Mouse (Mus musculus): ENCODE results near the gene Tmem115. TPM values are rescaled to one million over a fixed set of nuclear protein-coding genes. Genes with fewer than 3 reads are reported as not detected.

The Tmem115 gene
- polyA plus RNA-seq, 1 experiment, result 24.4 TPM

- H3K36me3 ChIP-seq (replicated peaks; ENCODE audit: low read length), result no peaks in the 10 kb centered on the region
- peaks cover 90% of the 10 kb centered on the region for H3K27me3 ChIP-seq (replicated peaks)
- H3K4me1 ChIP-seq, result peaks cover 41% of the 10 kb centered on the region
- no peaks in the 10 kb centered on the region for H3K9me3 ChIP-seq
- peak overlapping the region; percentile 84 for H3K4me3 ChIP-seq (replicated peaks)
- TF ChIP-seq GATA1 (IDR thresholded peaks at IDR 0.05; ENCODE audit: borderline replicate concordance, low read length) (no peak), FLI1 (IDR thresholded peaks at IDR 0.05; ENCODE audit: low read length) (no peak)
Measured at GRCm38 (mm10) chr9:107521190-107521589, 12.6 kb upstream of the Tmem115 start.

GRCm38 (mm10) chr9:107521711-107522399 lies 11.9 kb upstream of the Tmem115 start:
- peaks cover 91% of the 10 kb centered on the region for H3K27me3 ChIP-seq (replicated peaks)
- TF ChIP-seq FLI1 (IDR thresholded peaks at IDR 0.05; ENCODE audit: low read length) (no peak), GATA1 (IDR thresholded peaks at IDR 0.05; ENCODE audit: borderline replicate concordance, low read length) (no peak)
- H3K9me3 ChIP-seq, result no peaks in the 10 kb centered on the region
- H3K4me3 ChIP-seq (replicated peaks), result peak overlapping the region; percentile 90
- H3K4me1 ChIP-seq, result peaks cover 48% of the 10 kb centered on the region
- H3K36me3 ChIP-seq (replicated peaks; ENCODE audit: low read length), result no peaks in the 10 kb centered on the region

- Histone ChIP-seq H3K4me1 (peaks cover 53% of the 10 kb centered on the region), H3K36me3 (replicated peaks; ENCODE audit: low read length) (no peaks in the 10 kb centered on the region), H3K9me3 (no peaks in the 10 kb centered on the region), H3K4me3 (replicated peaks) (peak overlapping the region; percentile 90), H3K27me3 (replicated peaks) (peaks cover 93% of the 10 kb centered on the region)
- TF ChIP-seq GATA1 (IDR thresholded peaks at IDR 0.05; ENCODE audit: borderline replicate concordance, low read length), result no peak
- TF ChIP-seq FLI1 (IDR thresholded peaks at IDR 0.05; ENCODE audit: low read length), result no peak
Measured at GRCm38 (mm10) chr9:107522400-107522711, 11.4 kb upstream of the Tmem115 start.

GRCm38 (mm10) chr9:107526198-107527026 lies 7.3 kb upstream of the Tmem115 start:
- Histone ChIP-seq H3K9me3 (no peaks in the 10 kb centered on the region), H3K27me3 (replicated peaks) (peaks cover 77% of the 10 kb centered on the region), H3K4me3 (replicated peaks) (peak overlapping the region; percentile 91)

GRCm38 (mm10) chr9:107534408-107535202 lies 860 bp downstream of the Tmem115 start:
- Histone ChIP-seq H3K36me3 (replicated peaks; ENCODE audit: low read length) (peaks cover 38% of the 10 kb centered on the region), H3K9me3 (no peaks in the 10 kb centered on the region), H3K4me3 (replicated peaks) (peak overlapping the region; percentile 100), H3K4me1 (peaks cover 50% of the 10 kb centered on the region), H3K27me3 (replicated peaks) (peaks cover 7% of the 10 kb centered on the region)
- TF ChIP-seq FLI1 (IDR thresholded peaks at IDR 0.05; ENCODE audit: low read length) (no peak), GATA1 (IDR thresholded peaks at IDR 0.05; ENCODE audit: borderline replicate concordance, low read length) (no peak)

More at GRCm38 (mm10) chr9:107526198-107527026, 7.3 kb upstream of the Tmem115 start:
- TF ChIP-seq FLI1 (IDR thresholded peaks at IDR 0.05; ENCODE audit: low read length) (no peak), GATA1 (IDR thresholded peaks at IDR 0.05; ENCODE audit: borderline replicate concordance, low read length) (no peak)
- H3K36me3 ChIP-seq (replicated peaks; ENCODE audit: low read length), result no peaks in the 10 kb centered on the region
- H3K4me1 ChIP-seq, result peaks cover 40% of the 10 kb centered on the region

- TF ChIP-seq FLI1 (IDR thresholded peaks at IDR 0.05; ENCODE audit: low read length) (no peak), GATA1 (IDR thresholded peaks at IDR 0.05; ENCODE audit: borderline replicate concordance, low read length) (no peak)
- Histone ChIP-seq H3K4me1 (peaks cover 80% of the 10 kb centered on the region), H3K36me3 (replicated peaks; ENCODE audit: low read length) (peaks cover 49% of the 10 kb centered on the region), H3K9me3 (no peaks in the 10 kb centered on the region), H3K27me3 (replicated peaks) (no peaks in the 10 kb centered on the region), H3K4me3 (replicated peaks) (no peak overlapping the region)
Measured at GRCm38 (mm10) chr9:107538231-107538630, 4.5 kb downstream of the Tmem115 start.

DNA sequence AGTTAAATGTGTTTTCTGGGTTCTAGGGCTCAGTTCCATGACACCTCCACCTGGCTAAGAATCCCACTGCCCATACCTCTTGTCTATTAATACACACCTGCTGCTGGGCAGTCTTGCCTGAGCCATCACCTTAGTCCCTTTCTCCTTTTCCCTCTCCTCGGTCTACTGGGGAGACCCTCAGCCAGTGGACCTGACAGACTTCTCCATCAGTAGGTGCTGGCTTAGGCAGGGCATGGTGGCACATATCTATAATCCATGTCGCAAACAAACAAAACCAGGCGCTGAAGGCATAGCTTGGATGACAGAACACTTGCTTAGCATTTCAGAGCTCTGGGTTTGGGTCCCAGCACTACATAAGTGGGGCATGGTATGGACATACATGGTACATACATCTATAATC lies 5.0 kb downstream of the Tmem115 start:
- TF ChIP-seq GATA1 (IDR thresholded peaks at IDR 0.05; ENCODE audit: borderline replicate concordance, low read length), result no peak
- TF ChIP-seq FLI1 (IDR thresholded peaks at IDR 0.05; ENCODE audit: low read length), result no peak
- peaks cover 79% of the 10 kb centered on the region for H3K4me1 ChIP-seq
- H3K36me3 ChIP-seq (replicated peaks; ENCODE audit: low read length), result peaks cover 53% of the 10 kb centered on the region
- no peaks in the 10 kb centered on the region for H3K27me3 ChIP-seq (replicated peaks)
- H3K9me3 ChIP-seq, result no peaks in the 10 kb centered on the region
- no peak overlapping the region for H3K4me3 ChIP-seq (replicated peaks)

GRCm38 (mm10) chr9:107539940-107540339 lies 6.2 kb downstream of the Tmem115 start:
- peaks cover 74% of the 10 kb centered on the region for H3K4me1 ChIP-seq

DNA sequence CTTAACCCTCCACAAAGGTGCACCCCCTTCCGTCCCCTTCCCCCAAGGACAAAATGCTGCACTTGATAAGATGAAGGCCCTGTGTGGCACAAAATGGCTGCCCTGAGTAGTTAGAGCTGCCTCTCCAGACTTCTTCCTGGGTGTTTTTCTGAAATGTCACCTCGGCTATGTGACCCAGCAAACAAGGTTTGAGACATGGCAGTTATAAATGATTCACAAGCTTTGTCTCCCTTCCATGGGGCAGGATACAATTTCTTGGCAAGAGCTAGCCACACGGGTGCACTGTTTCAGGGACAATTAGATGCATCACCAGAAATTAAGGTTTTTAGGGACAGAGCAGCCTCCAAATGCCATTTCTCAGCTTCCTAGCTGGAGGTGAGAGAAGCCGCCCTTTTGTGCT lies 6.7 kb downstream of the Tmem115 start:
- H3K9me3 ChIP-seq, result no peaks in the 10 kb centered on the region
- TF ChIP-seq GATA1 (IDR thresholded peaks at IDR 0.05; ENCODE audit: borderline replicate concordance, low read length) (no peak), FLI1 (IDR thresholded peaks at IDR 0.05; ENCODE audit: low read length) (no peak)
- no peaks in the 10 kb centered on the region for H3K27me3 ChIP-seq (replicated peaks)
- peaks cover 69% of the 10 kb centered on the region for H3K36me3 ChIP-seq (replicated peaks; ENCODE audit: low read length)
- peaks cover 74% of the 10 kb centered on the region for H3K4me1 ChIP-seq
- no peak overlapping the region for H3K4me3 ChIP-seq (replicated peaks)

More at GRCm38 (mm10) chr9:107539940-107540339, 6.2 kb downstream of the Tmem115 start:
- H3K36me3 ChIP-seq (replicated peaks; ENCODE audit: low read length), result peaks cover 64% of the 10 kb centered on the region
- no peaks in the 10 kb centered on the region for H3K9me3 ChIP-seq
- no peaks in the 10 kb centered on the region for H3K27me3 ChIP-seq (replicated peaks)
- no peak for TF ChIP-seq GATA1 (IDR thresholded peaks at IDR 0.05; ENCODE audit: borderline replicate concordance, low read length)
- no peak for TF ChIP-seq FLI1 (IDR thresholded peaks at IDR 0.05; ENCODE audit: low read length)
- H3K4me3 ChIP-seq (replicated peaks), result peak overlapping the region; percentile 34

Measured in megakaryocyte, embryonic 14.5 days (primary cell).